Mouse (Mus musculus) cerebellum, adult 2 months (tissue): Measurements from ENCODE around the gene Ddb2. TPM values are rescaled to one million over a fixed set of nuclear protein-coding genes. Genes with fewer than 3 reads are reported as not detected.

Experiments used
- DNase-seq, 2 experiments: peaks; one replicate each; pipeline ENCODE4 v3.0.0; 2021
- H3K27ac ChIP-seq: fragments of 200-500 bp; 2 replicates; pipeline ENCODE4 v1.5.1; 2012; ENCODE audit warnings: low read length, control low read depth, inconsistent platforms; ENCODE audit not compliant: insufficient read depth
- H3K27me3 ChIP-seq: fragments of 200-500 bp; 2 replicates; pipeline ENCODE4 v1.6.1; 2012; ENCODE audit warnings: inconsistent platforms, mild to moderate bottlenecking, low read length, moderate library complexity; ENCODE audit not compliant: control insufficient read depth, insufficient read depth
- H3K4me1 ChIP-seq: fragments of 200-500 bp; 2 replicates; pipeline ENCODE4 v1.6.1; 2011; ENCODE audit warnings: low read length; ENCODE audit not compliant: control insufficient read depth, insufficient read depth
- H3K4me3 ChIP-seq: fragments of 200-500 bp; replicated peaks from 2 replicates; pipeline ENCODE3; 2011; ENCODE audit warnings: mild to moderate bottlenecking, low read depth, low read length, control low read depth; ENCODE audit not compliant: insufficient read depth
- CTCF ChIP-seq: fragments of 200-500 bp; IDR thresholded peaks from 2 replicates; pipeline ENCODE4 v1.5.1; 2011; ENCODE audit warnings: low read depth, mild to moderate bottlenecking, control low read depth, low read length, moderate library complexity, borderline replicate concordance; ENCODE audit not compliant: insufficient read depth
- POLR2A ChIP-seq: fragments of 200-500 bp; IDR thresholded peaks from 2 replicates; pipeline ENCODE4 v1.6.1; 2011; ENCODE audit warnings: low read length, control low read depth, borderline replicate concordance; ENCODE audit not compliant: insufficient read depth
- WGBS: fragments of 180-500 bp; shearing (Covaris S2); methylation state at CpG from one replicate; pipeline ENCODE4 v1.1.7; 2018; 5-methylcytosine and 5-hydroxymethylcytosine counted together
- polyA plus RNA-seq: library from polyadenylated mRNA; depleted of rRNA; stranded (reverse); fragments of >200 nt; gene quantifications from 2 replicates; pipeline ENCODE4 v1.2.3, GENCODE M21; 2012

Ddb2 gene
- polyA plus RNA-seq, 1 experiment = 34.5 TPM

DNA sequence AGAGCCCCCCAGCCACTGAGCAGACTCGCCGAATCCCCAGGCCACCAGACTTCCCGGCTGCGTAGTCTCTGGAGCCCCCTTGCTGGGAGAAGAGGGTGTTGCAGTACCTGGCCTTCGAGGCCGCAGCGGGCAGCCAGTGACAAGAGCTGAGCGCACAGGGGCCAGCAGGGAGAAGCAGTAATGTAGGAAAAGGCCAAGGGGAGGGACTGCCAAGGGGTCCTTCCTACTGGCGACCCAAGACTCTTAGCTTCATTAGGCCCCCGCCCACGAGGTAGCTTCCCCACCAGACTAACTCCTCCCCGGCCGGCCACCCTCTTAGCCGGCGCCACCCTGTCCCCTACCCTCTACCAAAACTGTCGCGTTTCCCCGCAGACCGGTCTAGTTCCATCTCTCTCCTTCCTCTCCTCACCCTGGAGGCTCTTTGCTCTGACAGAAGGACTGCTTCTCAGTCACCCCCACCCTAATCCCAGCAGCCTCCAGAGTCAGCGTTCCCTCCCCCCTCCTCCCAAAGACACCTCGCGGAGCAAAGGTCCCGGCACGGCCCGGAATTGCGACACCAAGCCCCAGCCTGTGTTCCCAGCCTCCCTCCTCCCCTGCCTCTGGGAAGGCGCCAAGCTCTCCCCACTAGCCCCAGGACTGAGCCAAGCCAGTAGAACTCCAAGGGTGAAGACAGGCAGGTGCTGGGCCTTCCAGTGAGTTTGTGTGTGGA lies 42.0 kb downstream of the Ddb2 start:
- peaks cover 5% of the 10 kb centered on the region; the same call in 1 of the 2 replicates for H3K4me1 ChIP-seq
- peak overlapping the region; percentile 54 for H3K27ac ChIP-seq
- peak overlapping the region; percentile 64 for H3K4me3 ChIP-seq
- TF ChIP-seq POLR2A = peak; percentile 29; the same call in 1 of the 2 replicates
- TF ChIP-seq CTCF = peak; percentile 65
- H3K27me3 ChIP-seq = no peaks in the 10 kb centered on the region
- 3% methylated on average over 27 of the region's 27 CpGs for WGBS
- DNase-seq = peak; percentile 72 to 73

DNA sequence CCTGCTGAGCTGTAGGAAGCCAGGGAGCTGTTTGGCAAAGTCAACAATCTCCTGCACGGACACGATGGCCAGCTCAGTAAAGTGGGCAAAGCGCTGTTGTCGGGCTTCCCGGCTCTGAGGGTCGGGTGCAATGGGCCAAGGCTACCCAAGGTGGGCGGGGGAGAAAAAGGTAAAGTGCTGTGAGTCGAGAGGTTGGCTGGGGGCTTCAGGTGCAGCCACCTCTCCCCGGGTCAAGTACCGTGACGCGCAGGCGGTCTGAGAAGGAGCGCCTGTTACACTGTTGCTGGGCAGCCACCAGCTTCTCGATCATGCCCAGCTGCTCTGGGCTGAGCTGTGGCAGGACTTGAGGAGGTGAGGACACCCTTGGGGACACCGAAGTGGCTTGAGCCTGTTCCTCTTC lies 46.3 kb downstream of the Ddb2 start:
- TF ChIP-seq CTCF (no peak), POLR2A (no peak)
- 72% methylated on average over 16 of the region's 16 CpGs for WGBS

GRCm38 (mm10) chr2:91187431-91187830 lies 49.4 kb downstream of the Ddb2 start:
- Histone ChIP-seq H3K4me1 (no peaks in the 10 kb centered on the region), H3K27me3 (no peaks in the 10 kb centered on the region), H3K4me3 (no peak overlapping the region), H3K27ac (no peak overlapping the region)
- no peak for TF ChIP-seq CTCF
- no peak for TF ChIP-seq POLR2A
- no peak for DNase-seq
- WGBS = 54% methylated on average over 4 of the region's 4 CpGs

More for the DNA sequence above, 46.3 kb downstream of the Ddb2 start:
- Histone ChIP-seq H3K4me1 (peaks cover 5% of the 10 kb centered on the region; the same call in 1 of the 2 replicates), H3K4me3 (no peak overlapping the region), H3K27ac (no peak overlapping the region), H3K27me3 (no peaks in the 10 kb centered on the region)
- DNase-seq = no peak

DNA sequence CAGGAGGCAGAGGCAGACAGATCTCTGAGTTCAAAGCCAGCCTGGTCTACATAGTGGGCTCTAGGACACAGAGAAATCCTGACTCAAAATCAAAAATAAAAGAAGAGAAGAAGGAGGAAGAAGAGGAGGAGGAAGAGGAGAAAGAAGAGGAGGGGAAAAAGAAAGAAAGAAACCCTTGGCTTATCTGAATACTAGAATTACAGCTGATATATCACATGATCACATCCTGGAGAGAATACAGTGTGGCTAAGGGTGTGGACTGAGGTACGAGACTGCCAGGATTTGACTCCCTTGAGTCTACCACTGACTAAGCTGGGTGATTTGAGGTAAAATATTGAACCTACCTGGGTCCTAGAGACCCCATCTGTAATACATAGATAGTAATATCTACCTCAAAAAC lies 50.6 kb downstream of the Ddb2 start:
- no peak for DNase-seq
- 70% methylated on average over 1 of the region's 1 CpGs for WGBS
- Histone ChIP-seq H3K27ac (no peak overlapping the region), H3K4me3 (no peak overlapping the region), H3K27me3 (no peaks in the 10 kb centered on the region), H3K4me1 (no peaks in the 10 kb centered on the region)
- TF ChIP-seq CTCF (no peak), POLR2A (no peak)

GRCm38 (mm10) chr2:91183711-91184405 lies 52.9 kb downstream of the Ddb2 start, which contains the start of gene Madd:
Gene Madd, minus strand, starts transcription at chr2:91183837.
- H3K4me1 ChIP-seq = peaks cover 3% of the 10 kb centered on the region; the same call in 1 of the 2 replicates
- no peak for DNase-seq
- peak within 1 kb of the TSS; percentile 97 for H3K4me3 ChIP-seq
- H3K27ac ChIP-seq = peak within 1 kb of the TSS; percentile 84
- 69% methylated on average over 15 of the region's 15 CpGs for WGBS
- no peak for TF ChIP-seq CTCF
- TF ChIP-seq POLR2A = no peak
- no peaks in the 10 kb centered on the region for H3K27me3 ChIP-seq

- peak; percentile 99 for DNase-seq
- WGBS = 0% methylated on average over 9 of the region's 9 CpGs
- H3K4me1 ChIP-seq = peaks cover 3% of the 10 kb centered on the region; the same call in 1 of the 2 replicates
- peak overlapping the region; percentile 84 for H3K27ac ChIP-seq
- H3K4me3 ChIP-seq = peak overlapping the region; percentile 97
- no peaks in the 10 kb centered on the region for H3K27me3 ChIP-seq
- TF ChIP-seq POLR2A (no peak), CTCF (no peak)
Measured at GRCm38 (mm10) chr2:91183148-91183513, 53.7 kb downstream of the Ddb2 start.

DNA sequence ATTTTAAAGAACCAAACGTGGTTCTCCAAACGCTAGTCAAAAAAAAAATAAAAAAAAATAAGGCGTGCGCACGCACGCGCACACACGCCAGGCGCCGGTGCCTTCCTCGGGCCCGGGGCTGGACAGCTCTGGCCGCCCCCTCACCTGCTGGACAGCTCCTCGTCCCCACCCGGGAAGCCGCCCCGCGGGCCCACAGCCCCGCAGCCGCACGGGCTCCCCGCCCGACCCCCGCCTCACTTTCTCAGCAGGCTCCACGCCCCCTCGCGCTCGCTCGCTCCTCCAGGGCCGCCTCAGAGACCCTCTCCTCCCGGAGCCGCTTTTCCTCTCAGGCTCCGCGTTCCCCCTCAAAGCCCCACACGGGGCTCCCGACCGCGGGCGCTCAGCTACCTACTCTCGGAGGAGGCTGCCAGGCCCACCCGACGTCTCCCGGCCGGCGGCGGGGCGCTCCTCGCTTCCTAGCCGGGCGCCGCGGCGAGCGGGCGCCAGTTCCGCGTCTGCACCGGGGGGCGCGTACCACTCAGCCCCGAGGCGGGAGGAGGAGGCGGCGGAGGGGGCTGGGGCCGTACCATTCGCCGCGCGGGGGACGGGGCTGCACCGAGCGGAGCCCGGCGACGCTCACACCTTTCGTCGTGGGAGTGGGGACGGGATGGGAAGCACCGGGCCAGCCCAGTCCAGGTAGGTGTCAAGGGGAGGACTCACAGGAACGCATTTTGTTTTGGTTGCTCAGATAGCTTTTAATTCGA lies 54.2 kb downstream of the Ddb2 start:
- Histone ChIP-seq H3K4me1 (peaks cover 3% of the 10 kb centered on the region; the same call in 1 of the 2 replicates), H3K27ac (peak overlapping the region; percentile 84), H3K27me3 (no peaks in the 10 kb centered on the region), H3K4me3 (peak overlapping the region; percentile 97)
- TF ChIP-seq CTCF = no peak
- TF ChIP-seq POLR2A = peak; percentile 56; the same call in 1 of the 2 replicates
- WGBS = 1% methylated on average over 79 of the region's 81 CpGs
- peak; percentile 91 to 93 for DNase-seq
